Mouse (Mus musculus): ENCODE measurements around the gene Med10. TPM values are rescaled to one million over a fixed set of nuclear protein-coding genes. Genes with fewer than 3 reads are reported as not detected.

The Med10 gene
- polyA plus RNA-seq, 1 experiment: 182 TPM

- Histone ChIP-seq H3K27me3 (ENCODE audit: control insufficient read depth, insufficient read depth, low read length) (no peaks in the 10 kb centered on the region), H3K27ac (ENCODE audit: control insufficient read depth, insufficient read depth, low read depth, low read length) (no peak overlapping the region), H3K4me1 (ENCODE audit: control insufficient read depth, insufficient read depth, low read length) (no peaks in the 10 kb centered on the region), H3K4me3 (ENCODE audit: control insufficient read depth, low read depth, low read length) (no peak overlapping the region), H3K36me3 (ENCODE audit: control insufficient read depth, insufficient read depth, low read length) (no peaks in the 10 kb centered on the region)
- TF ChIP-seq CTCF (IDR thresholded peaks at IDR 0.05; ENCODE audit: control insufficient read depth, insufficient read depth, insufficient replicate concordance, low read depth, low read length): no peak
- TF ChIP-seq POLR2A (IDR thresholded peaks at IDR 0.05; ENCODE audit: control insufficient read depth, low read depth, low read length): no peak
Observed at GRCm38 (mm10) chr13:69855941-69856340, 53.7 kb downstream of the Med10 start.

- Histone ChIP-seq H3K36me3 (ENCODE audit: control insufficient read depth, insufficient read depth, low read length) (no peaks in the 10 kb centered on the region), H3K4me3 (ENCODE audit: control insufficient read depth, low read depth, low read length) (no peak overlapping the region), H3K27ac (ENCODE audit: control insufficient read depth, insufficient read depth, low read depth, low read length) (no peak overlapping the region), H3K4me1 (ENCODE audit: control insufficient read depth, insufficient read depth, low read length) (no peaks in the 10 kb centered on the region), H3K27me3 (ENCODE audit: control insufficient read depth, insufficient read depth, low read length) (no peaks in the 10 kb centered on the region)
- TF ChIP-seq POLR2A (IDR thresholded peaks at IDR 0.05; ENCODE audit: control insufficient read depth, low read depth, low read length) (no peak), CTCF (IDR thresholded peaks at IDR 0.05; ENCODE audit: control insufficient read depth, insufficient read depth, insufficient replicate concordance, low read depth, low read length) (no peak)
Observed at GRCm38 (mm10) chr13:69862276-69862675, 60.1 kb downstream of the Med10 start.

- Histone ChIP-seq H3K4me1 (ENCODE audit: control insufficient read depth, insufficient read depth, low read length) (no peaks in the 10 kb centered on the region), H3K27ac (ENCODE audit: control insufficient read depth, insufficient read depth, low read depth, low read length) (no peak overlapping the region), H3K27me3 (ENCODE audit: control insufficient read depth, insufficient read depth, low read length) (no peaks in the 10 kb centered on the region), H3K4me3 (ENCODE audit: control insufficient read depth, low read depth, low read length) (no peak overlapping the region), H3K36me3 (ENCODE audit: control insufficient read depth, insufficient read depth, low read length) (no peaks in the 10 kb centered on the region)
- no peak for TF ChIP-seq POLR2A (IDR thresholded peaks at IDR 0.05; ENCODE audit: control insufficient read depth, low read depth, low read length)
- TF ChIP-seq CTCF (IDR thresholded peaks at IDR 0.05; ENCODE audit: control insufficient read depth, insufficient read depth, insufficient replicate concordance, low read depth, low read length): no peak
Observed at GRCm38 (mm10) chr13:69864911-69865310, 62.7 kb downstream of the Med10 start.

Other genes starting within 250 kb of the Med10 start
- gene Srd5a1, start 191.0 kb upstream of the Med10 start, polyA plus RNA-seq (2012; rRNA removed): 4.6 and 5.0 TPM in 2 replicates
- 0.08 TPM in 1 of 2 replicates, not detected in the other for gene Ube2ql1, start 62.5 kb upstream of the Med10 start, polyA plus RNA-seq (2012; rRNA removed)

All from testis, adult 2 months (tissue).